Mouse (Mus musculus): ENCODE results near the gene Pet100.

DNA sequence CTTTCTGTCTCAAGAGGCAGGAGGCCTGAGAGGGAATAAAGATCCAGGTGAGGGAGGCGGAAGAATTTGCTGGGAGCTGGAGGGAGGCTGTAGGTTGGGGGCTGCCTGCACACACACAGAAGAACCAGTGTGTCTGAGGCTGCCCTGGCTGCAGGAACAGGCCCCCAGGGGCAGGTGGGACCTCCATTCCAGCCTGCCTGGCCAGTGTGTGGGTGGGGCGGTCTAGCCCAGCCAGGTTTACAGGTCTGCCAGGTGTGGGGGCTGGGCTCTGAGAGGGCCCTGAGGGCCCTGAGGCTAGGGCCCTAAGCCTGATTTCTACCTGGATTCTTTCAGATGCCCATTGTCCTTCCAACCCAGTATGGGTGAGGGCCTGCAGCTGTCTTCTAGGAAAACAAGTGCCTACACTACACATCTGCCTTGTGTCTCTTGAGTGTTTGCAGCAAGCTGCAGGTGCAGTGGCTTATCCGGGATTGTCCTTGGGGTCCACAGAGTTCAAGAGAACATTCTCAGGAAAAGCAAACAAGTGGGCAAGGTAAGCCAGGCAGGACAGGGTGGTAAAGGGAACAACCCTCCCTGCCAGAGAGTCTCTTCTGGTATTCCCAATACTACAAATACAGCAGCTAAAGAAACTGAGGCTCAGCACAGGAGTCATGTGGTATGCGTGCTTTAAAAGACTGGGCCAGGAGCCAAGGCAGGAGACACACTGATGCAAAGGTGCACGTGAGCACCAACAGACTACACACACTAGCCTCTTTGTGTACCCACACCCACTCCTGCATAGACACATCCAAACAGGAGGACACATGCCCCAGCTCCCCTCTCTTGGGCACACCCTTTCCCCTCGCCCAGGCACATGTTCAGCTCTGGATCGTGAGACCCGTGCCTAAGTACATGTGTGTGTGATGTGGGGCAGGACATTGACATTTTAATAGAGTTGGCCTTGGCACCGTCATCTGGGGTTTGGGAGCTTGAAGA is 41.7 kb upstream of the Pet100 start:
- TF ChIP-seq CTCF (IDR thresholded peaks at IDR 0.05; ENCODE audit: control insufficient read depth, insufficient read depth, insufficient replicate concordance, low read depth, low read length) (no peak), POLR2A (IDR thresholded peaks at IDR 0.05; ENCODE audit: control insufficient read depth, low read depth, low read length) (no peak)

Measured in testis, adult 2 months (tissue).